Mouse (Mus musculus) stomach, postnatal 0 days (tissue): ENCODE results near the gene H2-Aa. TPM values are rescaled to one million over a fixed set of nuclear protein-coding genes. Genes with fewer than 3 reads are reported as not detected.

Experiments
- ATAC-seq: fragments of 200-750 bp; cut with Nextera tagmentation; 2 replicates; pipeline ENCODE4 v1.8.0; 2017; ENCODE audit not compliant: low FRiP score, low TSS enrichment
- DNase-seq: peaks from one replicate; pipeline ENCODE4 v3.0.0-alpha.2; 2016; ENCODE audit warnings: low spot score
- H3K27ac ChIP-seq: fragments of 300-500 bp; sonication (generic); replicated peaks from 2 replicates; pipeline ENCODE4 v1.5.1; 2014; ENCODE audit warnings: mild to moderate bottlenecking, control low read depth
- H3K27me3 ChIP-seq: fragments of 300-500 bp; sonication (generic); 2 replicates; pipeline ENCODE4 v1.6.1; 2014; ENCODE audit warnings: low read length; ENCODE audit not compliant: control insufficient read depth, insufficient read depth
- H3K36me3 ChIP-seq: fragments of 300-500 bp; sonication (generic); 2 replicates; pipeline ENCODE4 v1.6.1; 2014; ENCODE audit warnings: low read length, mixed read lengths; ENCODE audit not compliant: control insufficient read depth, insufficient read depth
- H3K4me1 ChIP-seq: fragments of 300-500 bp; sonication (generic); replicated peaks from 2 replicates; pipeline ENCODE4 v1.6.1; 2014; ENCODE audit warnings: antibody characterized with exemption; ENCODE audit not compliant: control insufficient read depth, insufficient read depth
- H3K4me2 ChIP-seq: fragments of 300-500 bp; sonication (generic); replicated peaks from 2 replicates; pipeline ENCODE4 v1.6.1; 2014; ENCODE audit warnings: low read depth, mild to moderate bottlenecking, control low read depth, moderate library complexity
- H3K4me3 ChIP-seq: fragments of 300-500 bp; sonication (generic); 2 replicates; pipeline ENCODE4 v1.5.1; 2014; ENCODE audit warnings: low read depth, low read length, control low read depth
- H3K9ac ChIP-seq: fragments of 300-500 bp; sonication (generic); 2 replicates; pipeline ENCODE4 v1.6.1; 2014; ENCODE audit warnings: mild to moderate bottlenecking, low read length, control low read depth, mixed read lengths
- H3K9me3 ChIP-seq: fragments of 300-500 bp; sonication (generic); 2 replicates; pipeline ENCODE4 v1.6.1; 2016; ENCODE audit warnings: low read length; ENCODE audit not compliant: control insufficient read depth
- CTCF ChIP-seq: IDR thresholded peaks from 2 replicates; pipeline ENCODE4 v1.5.1; 2016; ENCODE audit warnings: antibody characterized with exemption, low read depth, mild to moderate bottlenecking, moderate library complexity
- EP300 ChIP-seq: optimal IDR thresholded peaks from 2 replicates; pipeline ENCODE3; 2016; ENCODE audit warnings: antibody characterized with exemption
- WGBS: fragments of 180-500 bp; shearing (Covaris S2); extraction: QIAGEN DNeasy Blood & Tissue Kit; methylation state at CpG from one replicate; pipeline ENCODE4 v1.1.7; 2014; 5-methylcytosine and 5-hydroxymethylcytosine counted together
- polyA plus RNA-seq: library from polyadenylated mRNA; unstranded; fragments of >200 nt; fragmentation: Nextera tagmentation; extraction: Ambion mirVana; gene quantifications from 2 replicates; pipeline ENCODE4 v1.2.1, GENCODE M21; 2015

The H2-Aa gene
- polyA plus RNA-seq, 1 experiment from 2014 or later, result 8.2 TPM

- WGBS, result 51% methylated on average over 2 of the region's 2 CpGs
- Histone ChIP-seq H3K4me1 (no peaks in the 10 kb centered on the region), H3K4me3 (no peak overlapping the region), H3K27me3 (no peaks in the 10 kb centered on the region), H3K9me3 (no peaks in the 10 kb centered on the region), H3K4me2 (no peak overlapping the region), H3K36me3 (no peaks in the 10 kb centered on the region), H3K9ac (no peak overlapping the region), H3K27ac (no peak overlapping the region)
- no peak for TF ChIP-seq EP300
- TF ChIP-seq CTCF, result 0 out of 2 replicates have a peak, but pooled peaks have one; percentile 3
- no peak for DNase-seq
- ATAC-seq, result no peak
These were observed 38.9 kb downstream of the H2-Aa start for GRCm38 (mm10) chr17:34248764-34249163.

GRCm38 (mm10) chr17:34247047-34247446 lies 40.6 kb downstream of the H2-Aa start:
- TF ChIP-seq CTCF, result peak; percentile 58
- TF ChIP-seq EP300, result no peak
- Histone ChIP-seq H3K9ac (no peak overlapping the region), H3K27ac (no peak overlapping the region), H3K9me3 (no peaks in the 10 kb centered on the region), H3K4me2 (no peak overlapping the region), H3K36me3 (no peaks in the 10 kb centered on the region), H3K27me3 (no peaks in the 10 kb centered on the region), H3K4me1 (no peaks in the 10 kb centered on the region), H3K4me3 (no peak overlapping the region)
- WGBS, result 81% methylated on average over 3 of the region's 3 CpGs
- ATAC-seq (no peak), DNase-seq (no peak)

- WGBS, result 61% methylated on average over 4 of the region's 4 CpGs
- H3K9me3 ChIP-seq, result no peaks in the 10 kb centered on the region
- no peaks in the 10 kb centered on the region for H3K36me3 ChIP-seq
- H3K4me2 ChIP-seq, result no peak overlapping the region
- H3K27me3 ChIP-seq, result no peaks in the 10 kb centered on the region
- no peak overlapping the region for H3K4me3 ChIP-seq
- no peaks in the 10 kb centered on the region for H3K4me1 ChIP-seq
- no peak for DNase-seq
- no peak overlapping the region for H3K27ac ChIP-seq
- no peak for TF ChIP-seq CTCF
- TF ChIP-seq EP300, result no peak
- no peak overlapping the region for H3K9ac ChIP-seq
- ATAC-seq, result no peak
These were observed 43.0 kb downstream of the H2-Aa start for GRCm38 (mm10) chr17:34244656-34245055.

GRCm38 (mm10) chr17:34240916-34241315 lies 46.7 kb downstream of the H2-Aa start:
- no peaks in the 10 kb centered on the region for H3K36me3 ChIP-seq
- no peak overlapping the region for H3K27ac ChIP-seq
- no peak overlapping the region for H3K9ac ChIP-seq
- 72% methylated on average over 6 of the region's 6 CpGs for WGBS
- no peaks in the 10 kb centered on the region for H3K9me3 ChIP-seq
- DNase-seq (no peak), ATAC-seq (no peak)
- H3K27me3 ChIP-seq, result no peaks in the 10 kb centered on the region
- TF ChIP-seq EP300 (no peak), CTCF (no peak)
- no peak overlapping the region for H3K4me2 ChIP-seq
- no peak overlapping the region for H3K4me3 ChIP-seq
- H3K4me1 ChIP-seq, result no peaks in the 10 kb centered on the region

GRCm38 (mm10) chr17:34240366-34240765 lies 47.3 kb downstream of the H2-Aa start:
- H3K4me3 ChIP-seq, result no peak overlapping the region
- no peaks in the 10 kb centered on the region for H3K4me1 ChIP-seq
- no peak overlapping the region for H3K4me2 ChIP-seq
- ATAC-seq (no peak), DNase-seq (no peak)
- H3K27me3 ChIP-seq, result no peaks in the 10 kb centered on the region
- 67% methylated on average over 3 of the region's 3 CpGs for WGBS
- TF ChIP-seq CTCF, result no peak
- TF ChIP-seq EP300, result no peak
- no peak overlapping the region for H3K27ac ChIP-seq
- no peaks in the 10 kb centered on the region for H3K9me3 ChIP-seq
- H3K9ac ChIP-seq, result no peak overlapping the region
- H3K36me3 ChIP-seq, result no peaks in the 10 kb centered on the region

GRCm38 (mm10) chr17:34239601-34240041 lies 48.0 kb downstream of the H2-Aa start:
- Histone ChIP-seq H3K4me2 (no peak overlapping the region), H3K4me3 (no peak overlapping the region), H3K27ac (no peak overlapping the region), H3K9ac (no peak overlapping the region), H3K4me1 (no peaks in the 10 kb centered on the region), H3K36me3 (no peaks in the 10 kb centered on the region), H3K27me3 (no peaks in the 10 kb centered on the region), H3K9me3 (no peaks in the 10 kb centered on the region)
- ATAC-seq (no peak), DNase-seq (no peak)
- 40% methylated on average over 10 of the region's 10 CpGs for WGBS
- TF ChIP-seq CTCF (no peak), EP300 (no peak)
